Mouse (Mus musculus) adrenal gland, adult 18-20 months (tissue): ENCODE measurements around the gene Ppp1r2. TPM values are rescaled to one million over a fixed set of nuclear protein-coding genes. Genes with fewer than 3 reads are reported as not detected.

Experiments used
- DNase-seq, 2 experiments: peaks; one replicate each; pipeline ENCODE4 v3.0.0; 2021 to 2022; ENCODE audit warnings: low spot score in 2 of 2
- total RNA-seq, 2 experiments: library from RNA; stranded (reverse); gene quantifications; 1 replicate in 1 of 2; 2 replicates in 1 of 2; pipeline ENCODE4 v1.2.3; 2021

Gene Ppp1r2
- total RNA-seq, 2 experiments from 2014 or later: 74.0 to 78.2 TPM

GRCm38 (mm10) chr16:31290751-31291365 is 15.8 kb upstream of the Ppp1r2 start:
- DNase-seq: no peak

DNA sequence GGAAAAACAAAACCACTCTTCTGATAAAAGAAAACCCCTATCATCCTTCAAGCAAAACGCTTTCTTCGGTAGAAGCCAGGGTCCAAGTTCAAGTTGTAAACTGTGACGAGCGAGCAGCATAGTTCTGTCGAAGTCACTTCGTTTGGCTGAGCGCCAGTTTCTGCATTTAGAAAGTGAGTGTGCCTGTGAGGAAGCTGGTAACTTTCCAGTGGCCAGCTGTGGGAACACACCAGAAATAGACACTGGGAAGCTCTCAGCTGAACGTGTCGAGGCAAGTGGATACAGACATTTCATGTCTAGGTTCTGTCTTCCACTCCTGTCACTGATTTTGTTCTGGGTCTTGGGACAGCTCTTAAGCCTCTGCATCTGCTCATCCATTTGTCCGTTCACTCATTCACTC is 15.2 kb upstream of the Ppp1r2 start:
- DNase-seq: peak; percentile 74 to 80

GRCm38 (mm10) chr16:31287712-31288111 is 12.6 kb upstream of the Ppp1r2 start:
- DNase-seq: no peak

DNA sequence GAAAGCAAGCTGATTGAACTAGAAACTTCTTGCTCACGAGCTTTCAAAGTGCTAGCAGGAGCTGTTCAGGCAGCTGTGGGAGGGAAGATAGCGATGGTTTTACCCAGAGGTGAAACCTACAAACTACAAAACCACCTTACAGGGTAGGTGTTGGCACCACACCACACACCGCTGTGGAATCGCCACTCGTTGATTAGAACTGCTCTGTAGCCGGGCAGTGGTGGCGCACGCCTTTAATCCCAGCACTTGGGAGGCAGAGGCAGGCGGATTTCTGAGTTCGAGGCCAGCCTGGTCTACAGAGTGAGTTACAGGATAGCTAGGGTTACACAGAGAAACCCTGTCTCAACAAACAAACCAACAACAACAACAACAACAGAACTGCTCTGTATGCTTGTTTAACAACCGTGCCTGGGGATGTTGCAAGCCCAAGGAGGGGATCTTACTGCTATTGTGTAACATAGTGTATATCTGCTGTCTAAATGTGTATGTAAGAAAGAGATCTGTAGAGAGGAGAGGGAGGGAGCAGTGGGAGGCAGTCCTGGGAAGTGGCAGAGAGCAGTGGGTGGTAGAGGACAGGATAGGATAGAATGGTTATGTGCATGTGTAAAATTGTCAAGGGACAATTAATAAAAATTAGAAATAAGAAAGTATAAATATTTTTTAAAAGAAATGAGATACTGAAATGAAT is 11.9 kb upstream of the Ppp1r2 start:
- DNase-seq: no peak

GRCm38 (mm10) chr16:31281981-31282380 is 6.9 kb upstream of the Ppp1r2 start:
- DNase-seq: no peak

DNA sequence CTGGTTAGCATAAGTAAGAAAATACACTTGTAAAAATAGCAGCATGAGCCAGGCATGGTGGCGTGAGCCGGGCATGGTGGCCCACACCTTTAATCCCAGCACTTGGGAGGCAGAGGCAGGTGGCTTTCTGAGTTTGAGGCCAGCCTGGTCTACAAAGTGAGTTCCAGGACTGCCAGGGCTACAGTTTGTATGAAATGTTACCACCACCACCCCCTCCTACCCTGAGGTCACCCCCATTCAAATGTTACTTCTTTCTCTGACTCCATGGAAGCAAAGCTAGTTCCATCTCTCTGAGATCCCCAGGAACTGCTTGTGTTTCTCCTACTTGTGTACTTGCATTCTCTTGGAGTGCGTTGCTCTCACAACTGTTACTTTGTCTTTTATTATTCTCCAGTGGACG is 5.1 kb upstream of the Ppp1r2 start:
- no peak for DNase-seq

DNA sequence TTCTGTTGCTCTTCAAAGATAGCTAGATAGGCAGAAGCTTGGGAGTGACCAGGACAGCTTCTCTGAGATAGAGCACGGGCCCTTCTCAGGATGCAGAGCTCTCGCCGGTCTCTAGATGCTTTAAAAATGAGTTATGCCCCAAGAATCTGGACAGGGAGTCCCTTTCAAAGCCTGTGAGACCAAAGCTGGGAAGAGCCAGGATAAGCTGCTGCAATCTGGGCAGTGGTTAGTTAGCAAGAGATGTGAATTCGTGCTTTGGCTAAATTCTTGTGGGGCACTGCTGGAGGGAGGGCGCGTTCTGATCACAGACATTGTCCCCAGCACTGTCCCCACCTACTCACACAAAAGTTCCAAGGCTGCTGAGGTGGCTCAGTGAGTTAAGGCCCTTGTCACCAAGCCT is 3.5 kb upstream of the Ppp1r2 start:
- DNase-seq: no peak

DNA sequence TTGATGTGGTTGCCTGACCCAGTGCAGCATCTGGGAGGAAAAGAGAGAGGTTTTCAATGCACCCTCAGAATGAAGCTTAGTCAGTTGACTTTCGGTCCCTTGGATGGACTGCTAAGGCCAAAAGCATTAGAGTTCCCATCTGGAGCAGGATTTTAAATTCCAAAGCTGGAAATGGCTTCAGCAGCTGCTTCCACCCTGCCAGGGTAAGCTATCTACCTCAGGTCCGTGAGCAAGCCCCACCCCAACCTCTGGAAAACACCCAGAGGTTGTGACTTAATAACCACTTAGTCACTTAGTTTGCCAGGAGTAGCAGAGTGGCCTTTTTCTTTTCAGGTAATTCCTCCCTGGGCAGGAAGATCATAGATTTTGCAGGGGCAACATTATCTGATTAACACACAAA is 3.0 kb upstream of the Ppp1r2 start:
- no peak for DNase-seq

DNA sequence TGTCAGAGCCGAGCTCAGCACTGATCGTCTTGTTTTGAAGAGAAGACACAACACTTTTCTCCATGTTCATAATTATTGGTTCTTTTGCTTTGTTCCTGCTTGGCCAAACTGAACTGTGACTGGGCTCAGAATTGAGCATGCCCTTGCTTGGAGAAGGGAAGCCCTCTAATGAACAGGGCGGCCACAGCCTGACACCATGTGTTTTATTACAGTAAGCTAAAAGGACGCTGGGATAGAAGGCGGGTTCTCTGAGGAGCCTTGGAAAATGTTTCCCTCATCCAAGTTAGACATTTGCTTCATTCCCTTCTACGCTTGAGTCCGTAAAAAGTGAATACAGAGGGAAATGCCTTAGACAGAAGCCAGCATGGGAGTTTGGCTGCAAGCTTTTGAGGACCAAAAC is 1.9 kb upstream of the Ppp1r2 start:
- no peak for DNase-seq

- peak; percentile 60 to 72 for DNase-seq
These were observed 1.5 kb upstream of the Ppp1r2 start for GRCm38 (mm10) chr16:31276539-31276938.

DNA sequence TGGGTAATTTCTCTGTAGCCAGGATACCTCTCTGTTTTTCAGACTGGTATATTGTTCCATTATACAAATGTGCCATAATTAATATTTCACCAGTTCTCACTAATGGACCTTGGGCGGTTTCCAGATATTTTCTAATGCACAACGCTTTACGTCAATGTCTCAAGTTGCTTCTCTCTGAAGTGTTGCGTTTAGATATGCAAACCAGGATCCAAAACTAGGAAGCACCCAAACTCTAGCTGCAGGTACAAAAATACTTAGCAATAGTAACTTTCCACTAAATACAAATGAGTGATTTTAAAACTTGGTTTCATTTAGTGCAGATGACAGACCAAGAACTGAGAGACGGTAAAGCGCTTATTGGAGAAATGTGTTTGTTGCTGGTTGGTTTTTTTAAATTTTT is 993 bp downstream of the Ppp1r2 start:
- no peak for DNase-seq

DNA sequence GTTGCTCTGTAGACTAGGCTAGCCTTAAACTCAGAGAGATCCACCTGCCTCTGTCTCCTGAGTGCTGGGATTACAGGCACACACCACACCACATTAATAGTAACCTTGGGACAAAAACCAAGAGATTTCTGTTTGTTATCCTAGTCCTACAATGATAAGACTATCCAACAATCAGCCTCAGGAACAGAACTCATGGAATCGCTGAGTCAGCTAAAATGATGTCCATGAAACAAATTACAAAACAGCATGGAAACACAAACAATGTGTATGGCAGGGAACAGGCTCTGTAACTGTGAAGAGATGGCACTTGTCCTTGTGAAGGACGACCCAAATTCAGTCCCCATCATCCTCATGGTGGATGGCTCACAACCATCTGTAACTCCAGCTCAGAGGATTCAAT is 8.4 kb downstream of the Ppp1r2 start:
- DNase-seq: no peak

DNA sequence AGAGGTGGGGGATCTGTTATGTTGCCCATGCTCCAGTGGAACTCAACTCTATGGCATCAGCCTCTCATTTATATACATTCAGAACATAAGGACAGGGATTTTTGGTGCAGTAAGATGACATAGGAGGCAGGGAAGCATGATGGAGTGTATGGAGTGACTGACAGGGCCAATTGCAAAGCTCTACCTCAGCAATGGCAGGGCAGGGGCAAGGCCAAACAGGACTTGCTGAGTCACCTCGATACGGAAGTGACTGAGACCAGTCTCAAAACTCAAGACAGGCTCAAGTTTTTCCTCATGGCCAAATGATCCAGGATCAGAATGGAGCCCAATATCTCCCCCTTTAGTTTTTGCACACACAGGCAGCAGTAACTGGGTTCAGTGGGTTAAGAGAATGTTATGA is 18.9 kb downstream of the Ppp1r2 start:
- DNase-seq: no peak

DNA sequence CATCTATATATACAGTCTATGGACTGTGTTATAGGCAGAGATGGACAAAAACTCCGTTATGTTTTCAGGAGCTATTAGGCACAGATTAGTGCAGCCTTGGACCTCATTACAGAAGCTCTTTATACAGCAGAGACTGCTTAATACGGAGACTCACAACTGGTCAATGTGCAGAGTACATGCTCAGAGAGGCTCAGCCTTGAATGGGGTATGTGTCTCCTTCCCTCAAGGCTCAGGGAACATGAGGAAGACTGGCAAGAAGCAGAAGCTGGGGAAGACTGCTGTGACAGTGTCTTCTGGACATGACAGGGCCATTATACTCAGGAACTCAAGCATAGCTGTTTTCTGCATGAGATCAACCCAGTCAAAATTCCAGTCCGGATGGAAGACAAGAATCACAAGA is 19.4 kb downstream of the Ppp1r2 start:
- DNase-seq: no peak

DNA sequence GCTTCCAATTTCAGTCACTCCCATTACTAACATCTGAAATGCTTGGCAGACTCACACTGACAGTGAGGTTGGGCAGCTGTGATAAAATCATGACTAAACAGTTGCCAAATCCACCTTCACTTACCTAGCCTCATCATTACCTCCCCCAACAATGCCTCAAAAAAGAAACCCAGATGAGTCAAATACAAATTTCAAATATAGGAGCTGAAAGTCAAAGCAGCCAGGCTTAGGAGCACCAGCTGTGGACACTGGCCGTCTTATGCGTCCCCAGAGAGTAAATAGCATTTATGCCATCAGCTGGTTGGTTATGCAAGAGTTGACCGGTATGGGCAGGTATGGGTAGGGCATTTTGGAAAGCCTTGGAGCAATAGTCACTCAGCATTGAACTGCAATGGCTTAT is 25.7 kb downstream of the Ppp1r2 start:
- DNase-seq: no peak

- DNase-seq: no peak
These were observed 26.4 kb downstream of the Ppp1r2 start for GRCm38 (mm10) chr16:31248717-31249116.

- DNase-seq: no peak
These were observed 27.6 kb downstream of the Ppp1r2 start for GRCm38 (mm10) chr16:31247442-31247841.

- DNase-seq: no peak
These were observed 31.0 kb downstream of the Ppp1r2 start for GRCm38 (mm10) chr16:31244053-31244452.

GRCm38 (mm10) chr16:31241433-31241832 is 33.6 kb downstream of the Ppp1r2 start:
- DNase-seq: no peak

DNA sequence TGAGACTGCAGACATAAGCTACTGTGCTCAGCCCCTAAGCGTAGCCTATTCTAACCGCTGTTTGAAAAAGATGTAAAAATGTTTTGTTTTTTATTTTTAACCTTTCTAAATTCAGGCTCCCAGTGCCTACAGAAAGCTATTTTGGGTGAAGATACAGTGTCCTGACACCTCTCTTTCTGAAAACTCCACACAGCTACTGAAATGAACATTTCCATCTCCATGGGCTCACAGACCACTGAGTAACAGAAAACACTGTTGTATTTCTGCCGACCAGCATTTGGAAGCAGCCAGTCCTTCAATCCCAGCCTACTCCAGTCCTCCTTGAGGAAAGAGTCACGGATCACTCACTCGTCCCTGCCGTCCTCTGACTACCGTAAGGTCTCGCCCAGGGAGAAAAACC is 34.5 kb downstream of the Ppp1r2 start:
- no peak for DNase-seq

- DNase-seq: no peak
These were observed 36.8 kb downstream of the Ppp1r2 start for GRCm38 (mm10) chr16:31238281-31238680.

DNA sequence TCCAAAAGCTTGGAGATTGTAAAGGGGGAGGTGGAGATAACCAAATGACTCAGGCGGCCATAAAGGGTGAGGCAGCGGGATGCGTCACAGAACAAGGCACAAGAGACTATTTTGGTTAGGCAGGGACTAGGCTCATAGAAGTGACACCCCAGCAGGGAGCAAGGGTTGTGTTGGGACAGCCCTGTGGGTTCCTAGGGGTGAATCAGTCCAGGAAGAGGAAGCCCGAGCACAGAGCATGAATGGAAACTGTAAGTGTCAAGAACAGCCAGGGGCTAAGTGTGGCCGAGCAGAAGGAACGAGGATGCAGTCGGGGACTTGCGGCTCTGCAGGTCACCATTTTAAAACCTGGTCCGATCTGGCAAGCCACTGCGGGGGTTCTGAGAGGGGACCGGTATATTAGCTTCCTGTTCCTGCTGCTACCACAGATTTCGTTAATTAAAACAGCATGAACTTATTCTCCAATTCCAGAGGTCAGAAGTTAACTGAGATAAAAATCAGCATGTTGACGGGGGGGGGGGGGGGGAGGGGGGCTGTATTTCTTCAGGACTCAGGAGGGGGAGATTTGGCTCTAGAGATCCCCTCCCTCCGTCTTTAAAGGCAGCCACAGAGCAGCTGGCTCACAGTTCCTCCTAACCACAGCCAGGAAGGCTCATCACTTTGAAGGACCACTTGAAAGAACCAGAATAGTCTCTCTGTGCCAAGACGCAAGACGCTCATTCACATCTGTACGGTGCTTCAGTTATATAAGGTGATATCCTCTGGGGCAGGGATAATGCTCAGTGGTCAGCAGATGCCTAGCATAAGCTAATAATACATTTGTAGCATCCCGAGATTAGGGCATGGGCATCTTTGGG is 39.4 kb downstream of the Ppp1r2 start:
- DNase-seq: no peak
